Mouse (Mus musculus) small intestine, adult 2 months (tissue): Measurements from ENCODE around the gene Hnrnpul1.

Experiments used
- CTCF ChIP-seq: fragments of 200-500 bp; IDR thresholded peaks from 2 replicates; pipeline ENCODE4 v1.5.1; 2012; ENCODE audit warnings: low read depth, mild to moderate bottlenecking, control low read depth, inconsistent platforms, low read length, moderate library complexity, mixed read lengths; ENCODE audit not compliant: insufficient replicate concordance, insufficient read length; ENCODE audit errors: extremely low read depth
- POLR2A ChIP-seq: fragments of 200-500 bp; IDR thresholded peaks from 2 replicates; pipeline ENCODE4 v1.6.1; 2012; ENCODE audit warnings: low read depth, mild to moderate bottlenecking, control low read depth, inconsistent platforms, low read length, moderate library complexity

- TF ChIP-seq POLR2A = no peak
- TF ChIP-seq CTCF = no peak
These were observed 47.9 kb downstream of the Hnrnpul1 start for GRCm38 (mm10) chr7:25706578-25707170.
